Mouse (Mus musculus): ENCODE results near the gene Pou3f1.
"Not testable (repeated sequence)": the region's sequence is repeated elsewhere in the genome, so short reads cannot be mapped to it uniquely, and the experiment has no call there.

The Pou3f1 gene

GRCm38 (mm10) chr4:124693135-124693894, 36.7 kb downstream of the Pou3f1 start, which contains the start of gene Utp11:
Utp11 (minus strand) TSS chr4:124693600.
- DNase-seq, result peak; percentile 79

DNA sequence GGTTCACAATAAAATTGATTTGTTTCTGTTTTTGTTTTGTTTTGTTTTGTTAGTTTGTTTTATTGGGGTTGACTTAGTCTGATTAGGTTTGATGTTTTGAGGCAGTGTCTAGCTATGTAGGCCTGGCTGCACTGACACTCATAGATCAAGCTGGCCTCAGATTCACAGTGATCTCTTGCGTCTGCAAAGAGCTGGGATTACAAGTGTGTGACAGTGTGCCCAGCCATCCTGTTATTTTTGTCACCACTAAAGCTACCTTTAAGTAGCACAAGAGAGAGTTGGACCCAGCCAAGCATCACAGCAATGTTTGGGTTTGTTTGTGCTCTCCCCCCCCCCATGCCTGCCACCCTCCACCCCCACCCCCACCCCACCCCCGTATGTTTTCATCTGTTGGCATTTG, 38.0 kb downstream of the Pou3f1 start:
- DNase-seq, result no peak

DNA sequence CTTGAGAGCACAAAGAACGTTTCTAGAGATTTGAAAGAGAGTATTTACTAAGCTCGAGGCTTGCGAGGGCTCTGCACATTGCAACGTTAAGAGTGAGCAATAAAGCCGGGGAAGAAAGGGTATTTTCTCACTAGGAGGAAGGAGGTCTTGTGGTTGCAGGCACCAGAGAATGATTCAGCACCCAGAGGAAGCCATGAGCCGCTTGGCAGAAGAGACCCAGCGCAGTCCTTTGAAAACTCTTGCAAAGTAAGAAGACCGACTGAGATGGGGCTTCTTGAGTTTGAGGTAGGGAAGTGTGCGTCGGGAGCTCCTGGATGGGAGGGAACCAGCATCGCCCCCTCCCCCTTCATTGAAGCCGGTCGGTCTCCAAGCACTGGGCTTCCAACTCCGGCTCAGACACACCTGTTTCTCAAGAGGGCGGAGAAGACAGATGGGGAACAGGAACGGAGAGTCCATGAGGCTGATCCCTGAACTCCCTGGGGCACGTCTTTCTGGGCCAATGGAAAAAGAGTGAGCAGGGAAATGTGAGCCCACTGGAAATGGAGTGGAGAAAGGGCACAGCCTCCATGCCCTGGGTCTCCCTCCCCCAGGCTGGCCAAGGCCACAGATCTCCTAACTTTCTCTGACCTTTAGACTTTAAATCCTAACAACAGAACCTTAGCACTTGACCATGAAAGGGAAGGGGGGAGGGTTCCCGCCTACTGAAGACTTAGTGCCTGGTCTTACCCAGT, 39.3 kb downstream of the Pou3f1 start:
- DNase-seq, result no peak

GRCm38 (mm10) chr4:124699791-124700190, 43.2 kb downstream of the Pou3f1 start:
- no peak for DNase-seq

- DNase-seq, result no peak
These were observed 43.8 kb downstream of the Pou3f1 start, which contains the start of gene Fhl3 for GRCm38 (mm10) chr4:124700248-124700971. Fhl3 (plus strand) TSS chr4:124700701.

DNA sequence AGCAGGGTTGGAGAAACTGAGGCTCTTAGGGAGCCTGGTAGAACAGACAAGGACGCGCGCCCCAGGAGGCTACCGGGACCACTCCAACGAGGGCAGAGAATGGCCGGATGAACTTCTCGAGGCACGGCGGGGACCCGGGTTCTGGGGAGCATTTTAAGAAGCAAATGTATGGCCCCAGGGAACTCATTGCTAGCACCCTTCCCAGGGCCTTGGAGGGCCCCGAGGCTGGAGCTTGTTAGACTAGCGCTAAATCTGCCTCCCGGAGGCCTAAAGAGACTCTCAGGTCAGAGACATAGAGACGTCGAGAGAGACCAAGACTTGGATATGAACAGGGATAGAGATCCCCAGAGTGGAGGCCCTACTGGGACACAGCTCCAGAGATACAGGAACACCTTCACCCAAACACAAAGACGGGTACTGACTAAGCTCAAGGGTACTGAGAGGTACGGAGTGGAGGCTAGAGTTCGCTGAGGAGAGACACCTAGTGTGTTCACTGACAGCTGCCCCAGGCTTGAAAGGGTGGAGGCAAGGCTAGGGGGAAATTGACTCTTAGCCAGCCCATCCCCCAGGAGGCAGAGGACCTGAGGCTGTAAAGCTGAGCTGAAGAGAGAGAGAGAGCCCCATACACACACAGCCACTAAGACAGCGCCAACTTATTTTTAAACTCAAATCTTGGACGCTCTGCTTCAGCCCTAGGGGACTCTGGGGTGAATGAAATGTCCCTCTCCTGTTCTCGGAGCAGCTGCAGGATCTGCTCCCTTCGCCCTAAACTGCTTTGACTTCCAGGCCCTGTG, 44.6 kb downstream of the Pou3f1 start:
- no peak for DNase-seq

GRCm38 (mm10) chr4:124701916-124702315, 45.3 kb downstream of the Pou3f1 start:
- DNase-seq, result no peak

DNA sequence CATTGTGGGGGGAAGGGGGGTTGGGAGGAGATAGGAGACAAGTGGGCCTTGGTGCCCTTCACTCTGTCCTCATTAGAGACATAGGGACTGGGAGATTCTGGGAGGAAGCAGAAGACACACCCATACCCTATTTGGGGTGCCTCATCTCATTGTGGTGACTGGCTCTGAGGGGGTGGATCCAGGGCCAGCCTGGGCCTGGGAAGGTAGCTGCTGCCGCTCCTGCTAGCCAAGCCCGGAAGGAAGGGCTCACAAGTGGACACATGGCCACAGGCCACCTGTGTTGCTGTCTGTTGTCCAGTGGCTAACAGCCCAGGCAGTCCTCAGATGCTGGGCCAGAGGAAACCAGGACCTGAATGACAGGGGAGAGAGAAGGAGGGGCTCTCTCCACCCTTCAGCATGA, 46.8 kb downstream of the Pou3f1 start:
- DNase-seq, result no peak

DNA sequence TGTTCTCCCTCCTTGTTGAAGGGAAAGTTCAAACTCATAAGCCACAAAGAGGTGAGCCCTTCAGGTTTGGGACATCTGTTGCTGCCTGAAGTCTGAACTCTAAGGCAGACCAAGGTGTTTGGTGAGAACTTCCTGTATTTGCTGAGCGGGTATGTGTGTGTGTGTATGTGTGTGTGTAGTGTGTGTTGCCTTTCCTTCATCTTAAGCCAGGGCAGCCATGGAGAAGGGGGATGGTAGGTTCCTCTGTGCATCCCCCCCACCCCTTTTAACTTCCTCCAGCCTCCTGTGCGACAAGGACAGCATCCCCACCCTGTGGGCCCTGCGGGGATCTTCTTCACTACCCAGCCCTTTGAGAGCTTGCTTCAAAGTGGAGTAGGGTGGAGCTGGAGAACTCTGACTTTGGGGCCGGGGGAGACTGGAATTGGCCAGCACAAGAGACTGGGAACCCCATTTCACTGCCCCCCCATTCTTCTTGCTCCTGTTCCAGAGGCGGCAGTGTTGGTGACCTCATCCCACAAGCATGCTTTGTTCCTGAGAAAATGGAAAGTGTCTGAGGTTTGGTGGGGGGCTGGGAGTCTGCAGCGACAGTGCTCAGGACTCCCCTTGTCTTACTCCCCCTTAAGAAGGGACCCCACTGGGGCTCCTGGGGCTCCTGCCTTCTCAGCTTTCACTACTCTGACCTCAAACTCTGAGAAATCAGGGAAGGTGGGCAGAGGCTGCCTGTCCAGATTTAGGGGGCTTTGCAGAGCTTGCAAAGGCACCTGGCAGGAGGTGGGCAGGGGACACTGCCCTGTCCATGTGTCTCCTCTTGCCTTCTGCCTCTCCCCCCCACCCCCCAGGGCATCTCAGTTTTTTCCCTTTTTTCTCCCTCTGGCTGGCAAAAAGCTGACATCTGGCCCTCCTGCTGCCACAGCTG, 47.5 kb downstream of the Pou3f1 start:
- DNase-seq, result no peak

DNA sequence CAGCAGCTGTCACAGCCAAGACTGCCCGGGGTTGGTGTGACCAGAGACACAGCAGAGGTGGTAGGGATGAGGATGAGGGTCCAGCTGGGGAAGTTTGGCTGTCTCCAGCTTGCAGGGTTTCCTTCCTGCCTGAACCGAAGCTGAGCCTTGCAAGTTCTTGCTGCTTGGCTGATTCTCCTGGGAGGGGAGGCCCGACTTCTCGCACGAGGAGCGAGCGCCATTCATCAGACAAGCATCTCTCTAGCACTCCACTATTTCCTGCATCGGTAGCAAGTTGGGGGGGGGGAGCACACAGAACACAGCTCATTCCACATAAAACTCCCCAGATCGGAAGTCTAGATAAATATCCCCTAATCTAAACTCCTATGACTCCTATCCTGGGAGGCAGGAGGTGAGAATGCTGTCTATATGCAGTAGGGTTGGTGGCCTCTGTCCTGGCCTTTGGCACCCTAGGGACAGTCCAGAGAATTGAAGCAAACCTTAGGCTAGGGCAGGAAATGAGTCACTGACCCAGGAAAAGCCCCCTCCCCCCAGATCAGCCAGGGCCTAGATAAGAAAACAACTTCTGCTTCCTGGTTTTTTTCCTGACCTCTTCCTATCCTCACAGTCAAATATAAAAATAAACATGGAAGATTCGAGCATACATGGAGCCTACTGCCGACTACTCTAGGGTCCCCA, 48.3 kb downstream of the Pou3f1 start:
- DNase-seq, result no peak

DNA sequence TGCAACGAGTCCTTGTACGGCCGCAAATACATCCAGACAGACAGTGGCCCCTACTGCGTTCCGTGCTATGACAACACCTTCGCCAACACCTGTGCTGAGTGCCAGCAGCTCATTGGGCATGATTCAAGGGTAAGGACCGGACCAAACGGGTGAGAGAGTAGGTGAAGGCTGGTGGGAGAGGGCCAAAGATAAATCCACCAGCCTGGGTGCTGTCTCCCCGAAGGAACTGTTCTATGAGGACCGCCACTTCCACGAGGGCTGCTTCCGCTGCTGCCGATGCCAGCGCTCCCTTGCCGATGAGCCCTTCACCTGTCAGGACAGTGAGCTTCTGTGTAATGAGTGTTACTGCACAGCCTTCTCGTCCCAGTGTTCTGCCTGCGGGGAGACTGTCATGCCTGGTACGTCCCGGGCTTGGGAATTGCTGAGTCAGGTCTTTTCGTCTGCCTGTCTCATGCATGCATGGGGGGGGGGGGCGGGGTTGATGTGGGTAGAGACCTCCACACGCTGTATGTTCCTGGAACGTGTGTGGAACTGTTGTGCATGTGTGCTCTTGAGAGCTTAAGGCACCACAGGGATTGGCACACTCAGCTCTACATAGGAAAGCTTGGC, 49.2 kb downstream of the Pou3f1 start:
- no peak for DNase-seq

DNA sequence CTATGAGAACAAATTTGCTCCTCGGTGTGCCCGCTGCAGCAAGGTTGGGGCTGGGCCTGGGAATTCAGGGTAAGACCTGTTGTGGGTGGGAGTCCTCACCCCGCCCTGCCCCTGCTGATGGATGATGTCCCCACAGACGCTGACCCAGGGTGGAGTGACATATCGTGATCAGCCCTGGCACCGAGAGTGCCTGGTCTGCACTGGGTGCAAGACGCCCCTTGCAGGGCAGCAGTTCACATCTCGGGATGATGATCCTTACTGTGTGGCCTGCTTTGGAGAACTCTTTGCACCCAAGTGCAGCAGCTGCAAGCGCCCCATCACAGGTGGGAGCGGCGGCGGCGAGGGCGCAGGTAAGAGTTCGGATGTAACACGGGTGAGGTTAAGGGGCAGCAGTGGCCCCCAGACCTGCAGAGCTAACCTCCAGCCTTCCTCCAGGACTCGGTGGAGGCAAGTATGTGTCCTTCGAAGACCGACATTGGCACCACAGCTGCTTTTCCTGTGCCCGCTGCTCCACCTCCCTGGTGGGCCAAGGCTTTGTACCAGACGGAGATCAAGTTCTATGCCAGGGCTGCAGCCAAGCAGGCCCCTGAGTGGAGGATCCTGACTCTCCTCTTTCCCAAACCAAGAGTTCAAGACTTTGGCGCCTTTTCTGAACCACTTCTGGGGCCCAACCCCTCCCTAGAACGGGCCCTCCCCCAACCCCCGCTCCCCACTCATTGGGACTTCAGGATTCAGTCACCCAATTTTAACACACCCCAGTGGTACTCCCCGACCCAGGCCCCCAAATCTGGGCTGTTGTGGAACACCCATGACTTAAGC, 51.0 kb downstream of the Pou3f1 start:
- DNase-seq, result not testable (repeated sequence)

- not testable (repeated sequence) for DNase-seq
These were observed 51.6 kb downstream of the Pou3f1 start for GRCm38 (mm10) chr4:124708200-124708517.

GRCm38 (mm10) chr4:124708518-124709477, 52.2 kb downstream of the Pou3f1 start:
- no peak for DNase-seq

- no peak for DNase-seq
These were observed 53.4 kb downstream of the Pou3f1 start for GRCm38 (mm10) chr4:124709961-124710446.

Measured in cerebellum, adult 11 months (tissue).